Mouse (Mus musculus) 3T3-L1 (cell line): ENCODE measurements around the gene Slc2a13.

Experiments
- DNase-seq: peaks from one replicate; pipeline ENCODE4 v3.0.0-alpha.2; 2015; ENCODE audit warnings: low read depth, low spot score

Slc2a13 gene

DNA sequence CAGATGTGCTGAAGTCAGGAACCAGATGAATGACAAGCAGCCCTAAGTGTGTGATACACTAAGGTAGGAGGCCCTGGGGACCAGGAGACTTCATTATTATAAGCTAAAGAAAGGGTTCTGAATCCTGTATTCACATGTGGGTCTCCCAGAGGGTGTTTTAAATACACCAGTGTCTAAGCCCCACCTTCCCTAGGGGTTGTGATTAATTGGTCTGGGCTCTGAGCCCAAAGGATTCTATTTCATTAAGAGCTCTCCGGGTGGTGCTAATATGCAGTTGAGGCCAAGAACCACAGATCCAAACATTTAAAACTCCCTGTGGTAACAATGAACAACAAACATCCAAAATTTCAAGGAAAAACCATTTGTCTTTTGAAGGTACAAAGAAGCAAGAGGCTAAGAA, 70.4 kb downstream of the Slc2a13 start:
- DNase-seq: peak; percentile 27

DNA sequence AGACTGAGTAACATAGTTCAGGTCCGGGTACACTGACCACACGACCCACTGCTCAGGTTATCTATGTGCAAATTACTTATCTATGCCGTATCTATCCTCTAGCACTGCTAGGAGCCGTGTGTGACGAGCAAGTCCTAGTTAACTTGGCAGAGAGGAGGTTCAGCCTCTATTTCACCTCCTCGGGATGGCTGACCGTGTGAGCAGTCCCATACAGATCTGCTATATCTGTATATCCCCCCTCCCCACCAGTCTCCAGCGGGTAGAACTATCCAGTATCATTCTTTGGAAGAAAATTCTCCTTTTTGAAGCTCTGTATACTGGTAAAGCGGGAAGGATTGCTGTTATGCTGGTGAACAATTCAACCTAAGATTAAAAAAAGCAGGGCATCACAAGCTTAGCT, 70.8 kb downstream of the Slc2a13 start:
- DNase-seq: no peak

DNA sequence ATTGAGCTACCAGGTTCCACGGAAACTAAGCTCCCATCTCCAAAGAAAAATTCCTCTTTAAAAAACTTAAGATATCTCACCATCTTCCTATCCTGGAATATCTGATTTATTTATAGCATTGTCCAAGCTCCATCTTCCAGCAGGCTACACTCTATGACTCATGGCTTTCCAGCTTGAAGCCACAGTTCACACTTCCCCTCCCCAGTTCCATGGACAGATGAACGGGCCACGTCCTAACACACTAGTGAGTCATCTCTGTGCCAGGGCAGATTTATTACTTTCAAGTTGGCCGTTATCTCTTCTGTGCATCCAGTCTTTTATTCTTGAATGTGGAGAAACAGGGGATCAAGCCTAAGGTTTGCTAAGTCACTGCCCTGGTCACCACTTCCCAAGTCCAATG, 78.0 kb downstream of the Slc2a13 start:
- DNase-seq: peak; percentile 65

DNA sequence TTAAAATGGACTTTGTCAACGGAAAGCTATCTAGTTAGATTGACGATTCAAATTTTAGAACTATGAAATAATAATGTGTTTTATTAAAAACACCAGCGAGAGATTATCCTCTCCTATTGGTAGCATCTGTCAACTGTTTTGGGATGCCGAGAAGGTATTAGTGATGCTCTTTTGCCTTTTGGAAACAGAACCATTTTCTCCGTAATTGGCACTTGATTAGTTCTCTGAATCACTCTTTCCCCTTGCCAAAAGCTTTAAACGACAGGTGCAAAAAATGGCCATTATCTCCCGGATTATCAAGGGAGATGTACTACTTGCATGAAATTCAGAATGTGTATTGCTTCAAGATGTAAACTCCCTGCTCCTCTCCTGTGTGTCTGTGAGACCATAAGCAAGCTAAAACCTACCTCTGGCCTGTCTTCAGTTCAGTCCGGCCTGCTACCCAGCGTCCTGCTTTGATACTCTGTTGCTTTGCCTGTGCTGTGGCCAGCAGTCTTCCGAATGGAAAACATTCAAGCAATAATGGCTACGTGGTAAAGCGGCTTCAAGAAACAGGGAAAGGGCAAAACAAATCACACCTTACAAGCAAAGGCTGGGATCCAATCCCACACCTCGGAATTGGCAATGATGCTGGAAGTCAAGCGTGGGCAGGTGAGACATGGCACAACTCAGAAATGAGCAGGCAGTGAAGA, 93.0 kb downstream of the Slc2a13 start:
- DNase-seq: no peak

DNA sequence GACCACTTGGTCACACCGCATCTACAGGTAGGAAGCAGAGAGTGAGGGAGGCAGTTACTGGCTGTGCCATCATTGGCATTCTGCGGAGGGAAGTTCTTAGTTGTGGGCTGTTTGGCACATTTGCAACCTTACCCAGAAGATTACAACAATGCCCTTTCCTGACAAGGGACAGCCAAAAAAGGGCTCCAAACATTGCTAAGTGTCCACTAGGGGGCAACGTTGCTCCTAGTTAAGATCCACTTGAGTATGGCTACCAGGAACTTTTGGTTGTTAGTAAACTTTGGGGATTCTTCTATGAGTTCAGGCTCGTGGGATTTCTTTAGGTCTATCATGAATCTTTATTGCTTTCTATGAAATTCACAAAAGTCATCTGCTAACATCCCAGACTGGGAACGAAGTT, 95.3 kb downstream of the Slc2a13 start:
- peak; percentile 91 for DNase-seq

DNA sequence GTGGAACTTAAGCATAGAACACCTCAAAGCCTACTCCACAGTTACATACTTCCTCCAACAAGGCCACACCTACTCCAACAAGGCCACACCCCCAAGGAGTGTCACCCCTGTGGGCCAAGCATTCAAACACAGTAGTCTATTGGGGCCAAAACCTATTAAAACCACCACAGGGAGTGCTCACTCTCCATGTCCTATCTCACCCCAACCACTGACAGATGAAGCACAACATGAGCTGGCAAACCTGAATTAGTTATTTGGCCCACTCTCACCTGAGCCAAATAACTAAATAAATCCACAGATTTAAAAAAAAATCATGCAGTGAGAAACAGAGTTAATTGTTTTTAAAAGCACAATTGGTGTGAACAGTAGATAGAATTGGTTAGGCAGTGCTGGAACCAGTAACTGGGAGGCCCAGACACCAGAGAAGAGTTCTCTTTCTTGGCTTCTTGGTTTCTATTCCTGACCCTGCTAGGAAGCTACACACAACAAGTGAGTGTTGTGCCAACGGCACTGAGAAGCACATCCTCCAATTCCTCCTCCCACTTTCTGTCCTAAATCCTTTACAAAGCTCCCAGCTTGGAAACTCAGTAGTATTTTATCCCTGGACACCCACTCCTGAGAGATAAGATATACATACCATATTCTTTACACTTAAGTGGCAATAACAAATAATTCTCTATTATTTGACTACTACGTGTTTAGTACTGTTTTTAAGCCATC, 99.2 kb downstream of the Slc2a13 start:
- no peak for DNase-seq

DNA sequence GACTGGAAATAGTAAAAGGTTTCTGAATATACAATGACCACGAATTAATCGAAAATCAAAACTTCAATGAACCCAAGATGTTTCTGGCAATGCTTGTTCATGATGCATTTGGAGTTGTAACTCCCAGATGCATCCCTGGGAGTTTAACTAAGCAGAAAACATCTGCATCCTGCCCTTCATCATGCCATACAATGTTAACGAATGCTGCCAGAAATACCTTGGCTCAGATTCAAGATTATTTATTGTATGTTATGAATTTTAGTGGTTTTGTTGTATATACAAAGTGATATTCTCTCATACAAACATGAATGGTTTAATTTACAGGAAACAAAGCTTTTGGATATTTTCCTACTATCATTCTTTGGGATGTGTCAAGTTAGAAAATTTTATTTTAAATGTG, 107.7 kb downstream of the Slc2a13 start:
- DNase-seq: no peak

DNA sequence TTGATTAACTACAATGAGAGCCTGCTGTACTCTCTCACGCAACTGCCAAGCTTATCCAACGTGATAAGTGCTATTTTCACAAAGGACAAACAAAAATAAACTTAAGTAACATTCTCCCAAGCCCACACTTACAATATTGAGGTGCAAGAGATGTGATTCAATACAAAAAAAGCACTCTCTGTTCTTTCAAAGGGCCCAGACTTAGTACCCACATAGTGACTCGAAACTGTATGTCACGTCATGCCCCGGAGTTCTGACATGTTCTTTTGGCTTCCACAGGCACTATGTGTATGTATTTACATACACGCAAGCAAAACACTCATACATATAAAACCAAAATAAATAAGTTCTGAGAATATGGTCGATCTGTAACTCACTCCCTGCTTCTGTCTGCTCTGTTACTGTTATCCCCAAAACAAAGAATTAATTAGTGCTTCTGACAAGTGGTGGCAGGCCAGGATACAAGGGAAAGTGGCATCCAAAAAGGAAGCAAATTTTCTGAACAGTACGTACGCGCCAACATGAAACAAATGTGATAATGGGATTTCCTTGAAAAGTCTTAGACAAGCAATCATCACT, 109.1 kb downstream of the Slc2a13 start:
- DNase-seq: no peak

DNA sequence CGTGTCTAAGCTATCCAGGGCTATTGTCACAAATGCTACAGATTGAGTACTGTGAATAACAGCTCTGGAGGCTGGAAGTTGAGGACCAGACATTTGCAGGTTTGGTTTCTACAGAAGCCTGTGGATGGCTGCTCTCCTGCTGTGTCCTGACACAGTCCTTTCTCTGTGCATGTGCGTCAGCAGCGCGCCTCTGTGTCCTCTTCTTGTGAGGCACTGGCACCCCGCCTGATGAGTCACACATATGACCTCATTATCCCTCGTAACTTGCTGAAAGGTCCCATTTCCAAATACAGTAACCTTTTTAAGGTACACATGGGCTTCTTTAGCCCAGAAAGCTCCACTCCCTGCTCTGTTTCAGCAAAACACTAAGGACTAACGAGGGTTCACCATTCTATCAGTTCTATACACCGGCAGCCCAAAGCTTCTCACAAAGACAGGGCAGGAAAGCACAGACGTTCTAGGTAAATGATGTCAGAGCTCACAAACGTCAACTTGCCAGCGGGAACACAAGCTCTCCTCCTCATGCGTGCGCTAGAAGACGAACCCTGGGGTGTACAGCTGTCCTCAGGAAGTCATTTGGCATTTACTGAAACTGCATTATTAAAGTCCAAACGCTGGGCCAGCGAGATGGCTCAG, 109.9 kb downstream of the Slc2a13 start:
- DNase-seq: peak; percentile 34

DNA sequence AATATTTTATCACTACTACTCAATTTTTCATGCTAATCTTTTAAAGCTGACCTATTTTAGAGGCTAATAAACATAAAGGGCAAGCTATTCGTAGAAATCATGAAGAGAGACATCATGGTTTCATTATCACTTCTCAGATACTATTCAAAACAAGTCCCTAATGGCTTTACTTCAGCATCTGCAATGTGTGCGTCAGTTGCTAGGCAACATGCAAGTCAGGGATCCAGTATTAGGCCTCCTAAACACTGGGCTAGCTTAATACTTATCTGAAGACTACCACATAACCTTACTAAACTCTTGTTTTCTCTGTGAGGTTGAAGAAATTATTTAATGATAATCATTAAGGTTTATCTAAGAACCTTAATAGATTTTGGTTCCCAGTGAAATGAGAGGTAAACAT, 111.1 kb downstream of the Slc2a13 start:
- DNase-seq: no peak

DNA sequence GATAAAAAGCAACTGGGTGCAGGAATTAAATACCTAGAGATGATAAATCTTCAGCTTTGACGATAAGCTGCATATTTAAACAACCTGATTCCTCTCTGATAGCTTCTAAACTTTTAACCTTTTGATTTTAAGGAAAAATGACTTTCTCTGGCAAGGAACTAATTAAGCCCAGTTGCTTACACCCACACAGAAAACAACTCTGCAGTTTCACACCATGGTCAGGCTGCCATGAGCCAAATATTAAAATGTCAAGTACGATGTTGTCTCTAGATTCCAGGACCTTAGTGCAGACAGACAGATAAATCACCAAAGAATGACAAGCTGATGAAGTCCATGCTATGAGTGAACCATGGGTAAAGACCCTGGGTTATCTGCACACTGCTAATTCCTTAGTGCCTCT, 115.9 kb downstream of the Slc2a13 start:
- no peak for DNase-seq

DNA sequence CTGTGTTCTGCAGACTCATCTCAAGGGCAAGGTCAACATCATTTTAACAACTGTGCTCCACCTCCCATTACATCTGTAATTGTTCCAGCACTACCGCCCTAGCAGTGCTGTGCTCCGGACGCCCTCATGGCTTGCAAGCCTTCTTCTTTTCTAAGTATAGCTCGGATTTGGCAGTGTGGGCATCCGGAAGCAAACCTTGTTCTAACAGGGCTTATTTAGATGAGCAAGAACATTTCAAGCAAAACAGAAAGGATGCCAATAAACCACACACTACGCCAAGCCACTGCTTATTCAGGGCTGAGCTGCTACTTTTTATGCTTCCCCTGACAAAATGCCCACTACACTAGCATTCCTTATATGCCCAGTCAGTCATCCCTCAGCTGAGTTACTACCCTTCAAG, 127.7 kb downstream of the Slc2a13 start:
- DNase-seq: no peak

DNA sequence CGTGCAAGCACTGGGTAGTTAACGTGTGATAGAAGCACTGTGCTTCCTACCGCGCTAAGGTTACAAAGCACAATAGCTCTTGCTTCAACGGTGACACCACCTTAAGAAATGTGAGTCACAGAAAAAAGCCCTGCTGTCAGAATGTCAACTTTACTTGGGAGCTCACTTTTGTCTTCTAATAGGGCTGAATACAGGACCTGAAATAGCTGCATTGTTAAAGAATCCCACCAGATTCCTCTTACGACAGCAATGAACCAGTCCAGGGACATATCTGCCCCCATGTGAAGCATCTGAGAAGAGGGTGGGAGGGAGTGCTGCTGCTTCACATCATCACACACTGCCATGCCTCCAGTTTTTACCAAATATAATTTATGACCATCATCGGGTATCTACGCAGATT, 129.6 kb downstream of the Slc2a13 start:
- DNase-seq: no peak

DNA sequence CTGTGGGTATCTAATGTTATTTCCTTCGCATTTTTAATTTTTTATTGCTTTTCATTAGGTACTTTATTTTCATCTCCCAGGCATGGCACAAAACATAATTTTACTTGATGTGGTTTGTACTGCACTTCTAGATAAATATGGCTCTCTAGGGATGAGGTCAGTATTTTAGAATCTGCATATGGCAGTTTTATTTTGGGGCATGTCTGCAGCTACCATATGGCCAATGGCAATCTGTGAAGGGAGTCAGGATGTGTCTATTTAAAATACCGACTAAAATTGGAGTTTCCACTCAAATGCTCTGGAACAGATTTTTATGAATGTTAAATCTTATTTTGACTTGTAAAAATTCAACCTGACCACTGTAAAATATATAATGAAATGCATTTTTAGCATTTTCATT, 133.2 kb downstream of the Slc2a13 start:
- no peak for DNase-seq

DNA sequence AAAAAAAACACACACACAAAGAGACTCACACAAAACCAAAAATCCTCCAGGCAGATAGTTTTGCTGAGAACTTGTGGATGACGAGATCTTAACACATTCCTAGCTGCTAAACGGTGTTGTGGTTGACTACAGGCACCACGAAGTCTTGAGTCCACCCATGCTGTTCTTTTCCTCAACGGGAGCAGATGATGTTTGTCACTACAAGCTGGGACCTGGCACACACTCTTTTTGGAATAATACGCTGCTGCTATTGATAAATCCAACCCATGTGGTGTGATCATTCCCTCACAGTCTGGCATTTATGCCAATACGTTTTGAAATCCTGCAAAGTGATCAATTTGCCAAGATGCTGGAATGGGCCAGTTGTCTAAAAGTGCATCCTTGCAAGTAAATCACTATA, 147.6 kb downstream of the Slc2a13 start:
- DNase-seq: no peak

DNA sequence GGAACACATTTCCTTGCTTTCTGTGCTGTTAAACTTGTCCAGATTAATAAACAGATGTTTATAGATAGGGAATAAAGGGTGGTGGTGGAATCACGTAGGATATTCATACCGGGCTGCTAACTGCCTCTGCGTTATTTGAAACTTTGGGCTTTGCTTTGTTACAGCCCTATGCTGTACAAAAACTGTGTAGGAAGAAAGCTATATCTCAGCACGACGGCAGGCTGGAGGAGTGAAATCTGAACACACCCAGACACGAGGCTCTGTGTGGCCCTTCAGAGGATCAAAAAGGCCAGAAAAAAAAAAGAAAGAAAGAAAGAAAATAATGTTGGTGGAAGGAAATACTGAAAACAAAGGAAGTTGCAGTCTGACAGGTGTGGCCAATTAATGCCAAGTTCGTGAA, 166.1 kb downstream of the Slc2a13 start:
- no peak for DNase-seq

DNA sequence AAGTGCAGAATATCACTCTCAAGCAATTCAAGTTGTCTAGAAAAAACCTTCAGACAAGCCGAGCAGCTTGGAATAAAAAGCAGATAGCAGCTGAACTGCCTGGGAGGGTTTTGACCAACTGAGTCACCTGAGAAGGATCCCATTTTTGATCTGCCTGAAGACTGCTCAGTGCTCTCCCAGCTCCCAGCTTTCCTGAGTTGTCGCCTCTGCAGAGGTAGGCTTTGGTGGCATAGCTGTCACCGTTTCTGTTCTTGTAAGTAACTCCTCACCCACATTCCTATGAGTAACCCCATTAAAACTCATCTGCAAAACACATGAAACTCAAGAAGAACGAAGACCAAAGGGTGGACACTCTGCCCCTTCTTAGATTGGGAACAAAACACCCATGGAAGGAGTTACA, 177.9 kb downstream of the Slc2a13 start:
- DNase-seq: no peak

DNA sequence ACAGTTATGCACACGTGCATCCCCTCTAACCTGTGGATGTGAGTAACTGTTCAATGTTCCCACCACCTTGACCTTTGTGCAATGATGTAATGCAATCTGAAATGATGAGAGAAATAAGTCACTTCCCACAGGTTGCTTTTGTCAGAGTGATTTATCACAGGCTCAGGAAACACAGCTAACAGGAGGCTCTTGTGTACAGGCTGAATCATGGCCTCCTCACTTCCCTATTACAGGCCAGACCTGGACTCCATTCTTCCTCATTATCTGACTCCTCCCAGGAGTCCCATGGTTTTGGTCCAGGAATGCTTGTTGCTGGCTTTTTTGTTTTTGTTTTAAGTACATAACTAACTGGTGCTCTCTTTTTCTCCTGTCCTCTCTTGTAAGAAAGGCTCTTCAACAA, 189.4 kb downstream of the Slc2a13 start:
- DNase-seq: no peak

DNA sequence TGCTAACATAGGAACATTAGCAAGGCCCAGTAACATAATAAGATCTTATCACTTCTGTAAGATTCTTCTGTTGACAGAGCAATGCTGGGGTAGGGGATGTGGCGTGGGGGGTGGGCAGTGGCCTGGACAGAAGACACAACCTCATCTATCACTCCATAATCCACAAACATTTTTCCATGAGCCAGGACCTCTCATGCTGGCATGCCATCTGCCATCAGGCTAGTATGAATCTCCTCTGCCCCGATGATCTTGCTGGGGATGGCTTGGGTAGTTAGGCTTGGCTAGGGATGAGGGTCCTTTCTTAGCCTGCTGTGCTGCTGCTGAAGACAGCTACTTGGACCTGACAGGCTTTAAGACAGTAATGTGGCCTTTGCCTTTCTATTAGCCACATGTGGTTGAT, 190.5 kb downstream of the Slc2a13 start:
- DNase-seq: no peak

DNA sequence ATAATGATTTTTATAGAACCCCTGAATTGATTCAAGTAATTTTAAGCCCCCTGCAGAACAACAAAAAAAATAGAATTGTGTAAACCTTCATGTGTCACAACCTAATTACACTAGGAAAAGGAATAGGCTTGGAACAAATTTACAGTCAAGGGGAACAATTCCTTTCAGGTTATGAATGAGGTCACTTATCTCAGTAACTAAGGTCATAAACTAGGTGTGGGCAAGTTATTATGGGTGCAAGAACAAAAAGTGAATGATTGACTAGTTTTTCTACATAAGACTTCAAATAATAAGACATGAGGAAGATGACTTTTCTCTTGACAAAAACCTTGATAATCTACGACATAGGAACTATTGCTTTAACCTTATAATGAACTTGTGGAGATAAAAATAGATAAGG, 191.2 kb downstream of the Slc2a13 start:
- no peak for DNase-seq

DNA sequence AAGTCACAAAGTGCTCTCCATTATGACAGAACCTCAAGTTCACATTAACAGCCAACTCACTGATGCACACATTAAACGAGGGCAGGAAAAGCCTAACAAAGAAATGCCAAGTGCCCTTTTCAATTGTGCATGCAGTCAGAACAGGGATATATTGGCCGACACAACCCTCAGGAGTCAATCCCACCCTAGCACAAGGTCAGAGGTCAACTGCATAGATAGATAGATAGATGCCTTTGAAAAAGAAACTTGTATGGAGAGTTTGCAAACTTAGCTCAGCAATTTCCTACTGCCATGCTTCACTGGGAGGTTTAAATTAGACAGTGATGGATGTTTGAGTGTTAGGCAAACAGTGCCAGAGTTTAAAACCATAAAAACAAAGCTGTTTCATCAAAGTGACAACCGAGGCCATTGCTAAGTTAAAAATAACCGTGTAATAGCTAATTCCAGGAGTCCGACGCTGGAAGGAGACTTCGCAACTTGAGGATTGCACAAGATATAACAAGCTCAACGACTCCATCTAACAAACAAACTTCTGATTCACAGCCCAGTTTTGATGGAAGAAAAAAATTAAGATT, 194.2 kb downstream of the Slc2a13 start:
- no peak for DNase-seq

DNA sequence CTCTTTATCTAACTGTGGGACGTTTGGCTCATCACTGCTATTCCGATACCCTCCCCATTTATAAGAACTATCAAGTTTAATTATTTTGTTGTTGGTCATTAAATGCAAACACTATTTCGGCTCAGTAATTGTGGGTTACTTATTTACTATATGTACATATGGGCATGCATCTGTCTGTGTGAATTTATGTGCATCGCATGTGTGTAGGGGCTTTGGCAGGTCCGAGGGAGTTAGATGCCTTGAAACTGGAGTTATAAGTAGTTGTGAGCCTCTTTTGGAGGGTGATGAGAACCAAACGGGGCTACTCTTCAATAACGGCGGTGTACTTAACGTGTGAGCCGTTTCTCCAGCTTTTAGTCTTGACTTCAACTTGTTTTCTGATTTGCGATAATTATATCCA, 195.5 kb downstream of the Slc2a13 start:
- no peak for DNase-seq
